Mouse (Mus musculus) C2C12 (cell line): ENCODE results near the gene Gtpbp3.

Source experiments
- CTCF ChIP-seq: IDR thresholded peaks from one replicate; pipeline ENCODE4 v1.5.1; 2011; ENCODE audit not compliant: control insufficient read depth, insufficient read depth, insufficient read length
- MYOG ChIP-seq: IDR thresholded peaks from one replicate; pipeline ENCODE4 v1.6.1; 2011; ENCODE audit not compliant: control insufficient read depth, insufficient read length; ENCODE audit errors: extremely low read depth
- USF1 ChIP-seq: IDR thresholded peaks from one replicate; pipeline ENCODE4 v1.6.1; 2011; ENCODE audit warnings: low read depth, mild to moderate bottlenecking, control low read depth, moderate library complexity

- no peak for TF ChIP-seq CTCF
- no peak for TF ChIP-seq MYOG
- TF ChIP-seq USF1: no peak
These were observed 55.9 kb downstream of the Gtpbp3 start for GRCm38 (mm10) chr8:71543755-71544154.
